Mouse (Mus musculus) hindbrain, embryonic 12.5 days (tissue): ENCODE data around the gene Zbtb7b. TPM values are rescaled to one million over a fixed set of nuclear protein-coding genes. Genes with fewer than 3 reads are reported as not detected.
A peak's percentile ranks its signal among the peaks of the same experiment; 100 is the strongest.

ENCODE experiments used
- ATAC-seq: fragments of 200-750 bp; cut with Nextera tagmentation; 2 replicates; pipeline ENCODE4 v1.8.0; 2017; ENCODE audit warnings: moderate TSS enrichment; ENCODE audit not compliant: low FRiP score
- H3K27ac ChIP-seq: fragments of 300-500 bp; sonication (generic); 2 replicates; pipeline ENCODE4 v1.5.1; 2016; ENCODE audit warnings: mild to moderate bottlenecking
- H3K27me3 ChIP-seq: fragments of 300-500 bp; sonication (generic); 2 replicates; pipeline ENCODE4 v1.6.1; 2016; ENCODE audit warnings: mild to moderate bottlenecking
- H3K36me3 ChIP-seq: fragments of 300-500 bp; sonication (generic); 2 replicates; pipeline ENCODE4 v1.6.1; 2016; ENCODE audit warnings: mild to moderate bottlenecking
- H3K4me1 ChIP-seq: fragments of 300-500 bp; sonication (generic); 2 replicates; pipeline ENCODE4 v1.6.1; 2016
- H3K4me2 ChIP-seq: fragments of 300-500 bp; sonication (generic); replicated peaks from 2 replicates; pipeline ENCODE4 v1.6.1; 2016; ENCODE audit warnings: mild to moderate bottlenecking
- H3K4me3 ChIP-seq: fragments of 300-500 bp; sonication (generic); 2 replicates; pipeline ENCODE4 v1.5.1; 2016; ENCODE audit warnings: mild to moderate bottlenecking
- H3K9ac ChIP-seq: fragments of 300-500 bp; sonication (generic); 2 replicates; pipeline ENCODE4 v1.6.1; 2016; ENCODE audit warnings: mild to moderate bottlenecking, moderate library complexity
- H3K9me3 ChIP-seq: fragments of 300-500 bp; sonication (generic); replicated peaks from 2 replicates; pipeline ENCODE4 v1.6.1; 2016; ENCODE audit warnings: mild to moderate bottlenecking
- WGBS: fragments of 180-500 bp; shearing (Covaris S2); methylation state at CpG from one replicate; pipeline ENCODE4 v1.1.7; 2016; 5-methylcytosine and 5-hydroxymethylcytosine counted together
- polyA plus RNA-seq: library from polyadenylated mRNA; unstranded; fragments of >200 nt; fragmentation: Nextera tagmentation; extraction: Ambion mirVana; gene quantifications from 2 replicates; pipeline ENCODE4 v1.2.1, GENCODE M21; 2016

The Zbtb7b gene
- polyA plus RNA-seq, 1 experiment from 2014 or later: 0.80 TPM

DNA sequence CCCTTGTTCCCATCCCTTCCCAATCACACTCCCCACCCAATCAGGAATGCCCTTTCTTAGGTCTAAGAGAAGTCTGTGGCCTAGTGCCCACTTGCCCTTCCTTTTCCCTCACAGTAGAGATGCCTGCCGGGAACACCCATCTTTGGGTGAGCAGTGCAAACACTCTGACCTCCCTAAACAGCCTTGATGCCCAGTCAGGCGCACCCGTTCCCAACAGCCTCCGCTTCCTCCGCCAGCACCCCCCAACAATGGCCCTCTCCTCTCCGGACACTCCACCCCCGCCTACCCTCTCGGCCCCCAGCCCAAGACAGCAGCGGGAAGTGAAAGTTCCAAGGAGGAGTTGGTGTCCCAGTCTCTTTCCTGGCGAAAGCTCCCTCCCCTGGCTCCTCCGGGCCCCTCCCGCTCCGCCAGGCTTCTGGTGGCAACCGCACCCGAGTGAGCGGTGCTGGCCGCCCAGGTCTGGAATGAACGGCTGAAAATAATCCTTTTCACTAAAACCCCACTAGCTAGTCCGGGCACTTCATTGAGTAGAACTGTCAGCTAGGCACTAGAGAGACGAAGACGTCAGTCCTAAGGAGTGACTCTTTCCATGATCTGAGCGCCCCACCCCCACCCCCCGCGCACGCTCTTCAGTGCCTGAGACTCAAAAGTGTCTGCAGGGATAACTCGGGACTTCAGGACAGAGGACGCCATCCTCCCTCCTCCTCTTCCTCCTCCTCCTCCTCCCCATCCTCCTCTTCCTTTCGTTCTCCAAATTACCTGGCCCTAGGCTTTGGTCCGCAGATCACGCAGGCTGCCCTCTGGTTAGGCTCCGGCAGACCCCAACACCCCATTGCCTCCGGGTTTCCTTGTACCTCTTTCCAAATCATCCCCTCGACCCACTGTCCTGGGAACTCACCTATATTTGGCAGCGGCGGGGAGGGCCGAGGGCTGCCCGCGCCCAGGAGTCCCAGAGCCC, 45.4 kb downstream of the Zbtb7b start:
- Histone ChIP-seq H3K36me3 (0 out of 2 replicates have a peak, but pooled peaks cover 7% of the 10 kb centered on the region), H3K9me3 (no peaks in the 10 kb centered on the region), H3K27me3 (peaks cover 39% of the 10 kb centered on the region), H3K9ac (peak overlapping the region; percentile 64), H3K4me1 (peaks cover 15% of the 10 kb centered on the region), H3K4me2 (peak overlapping the region; percentile 94), H3K4me3 (peak overlapping the region; percentile 60), H3K27ac (peak overlapping the region; percentile 78)
- peak; percentile 29; the same call in 1 of the 2 replicates for ATAC-seq
- WGBS: under 1% methylated on average over 38 of the region's 38 CpGs

DNA sequence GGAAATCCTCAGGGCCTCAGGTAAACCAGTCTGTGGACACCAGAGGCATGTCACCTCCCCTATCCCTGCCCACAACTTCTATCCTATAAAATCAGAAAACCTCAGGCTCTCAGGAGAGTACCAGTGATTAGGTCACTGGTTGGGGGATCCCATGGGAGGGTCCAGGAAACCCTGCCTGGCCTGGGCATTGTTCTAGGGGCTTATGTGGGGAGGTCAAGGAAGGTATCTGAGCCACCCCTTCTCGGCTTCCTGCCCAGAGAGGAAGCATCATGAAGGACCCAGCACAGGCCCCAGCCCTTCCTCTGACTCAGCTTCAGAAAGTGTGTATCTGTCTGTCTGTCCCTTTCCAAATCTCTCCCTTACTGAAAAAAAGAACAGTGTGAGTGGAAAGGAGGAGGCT, 46.7 kb downstream of the Zbtb7b start:
- peaks cover 15% of the 10 kb centered on the region for H3K4me1 ChIP-seq
- no peak overlapping the region for H3K4me3 ChIP-seq
- H3K36me3 ChIP-seq: peaks cover 16% of the 10 kb centered on the region; the same call in 1 of the 2 replicates
- no peak overlapping the region for H3K4me2 ChIP-seq
- no peaks in the 10 kb centered on the region for H3K9me3 ChIP-seq
- no peak overlapping the region for H3K27ac ChIP-seq
- peaks cover 32% of the 10 kb centered on the region for H3K27me3 ChIP-seq
- H3K9ac ChIP-seq: no peak overlapping the region
- ATAC-seq: no peak
- 55% methylated on average over 1 of the region's 1 CpGs for WGBS

DNA sequence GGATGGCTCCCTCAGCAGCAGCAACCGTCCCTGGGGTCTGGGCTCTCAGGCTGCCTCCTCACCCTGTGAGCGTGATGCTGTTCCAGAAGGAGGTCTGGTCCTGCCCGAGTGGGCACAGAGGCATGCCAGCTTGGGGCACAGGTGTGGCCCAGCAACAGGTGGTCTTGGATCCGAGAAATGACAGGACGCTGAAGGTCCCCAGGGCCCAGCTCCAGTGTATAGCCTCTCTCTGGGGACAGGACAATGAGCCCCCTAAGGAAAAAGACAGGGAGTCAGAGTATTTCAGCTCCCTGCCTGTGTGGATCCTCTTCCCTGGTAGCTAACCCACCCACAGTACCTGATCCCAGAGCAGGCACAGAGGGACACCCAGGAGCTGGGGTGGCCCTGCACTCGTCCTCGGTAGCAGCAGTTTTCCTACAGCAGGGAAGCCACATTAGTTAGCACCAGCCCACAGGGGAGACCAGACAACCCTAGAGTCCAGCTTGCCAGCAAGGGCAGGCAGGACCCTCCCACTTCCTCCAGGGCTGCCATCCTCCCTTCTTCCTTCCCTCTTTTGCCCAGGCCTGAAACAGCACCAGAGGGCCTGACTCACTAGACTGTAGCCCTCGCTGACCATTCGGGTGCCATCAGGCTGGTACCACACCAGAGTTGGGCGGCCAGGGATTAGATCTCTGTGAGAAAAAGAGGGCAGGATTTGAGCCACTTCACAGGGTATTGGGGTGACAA, 47.6 kb downstream of the Zbtb7b start:
- no peak for ATAC-seq
- H3K27me3 ChIP-seq: peaks cover 23% of the 10 kb centered on the region
- 84% methylated on average over 10 of the region's 10 CpGs for WGBS

DNA sequence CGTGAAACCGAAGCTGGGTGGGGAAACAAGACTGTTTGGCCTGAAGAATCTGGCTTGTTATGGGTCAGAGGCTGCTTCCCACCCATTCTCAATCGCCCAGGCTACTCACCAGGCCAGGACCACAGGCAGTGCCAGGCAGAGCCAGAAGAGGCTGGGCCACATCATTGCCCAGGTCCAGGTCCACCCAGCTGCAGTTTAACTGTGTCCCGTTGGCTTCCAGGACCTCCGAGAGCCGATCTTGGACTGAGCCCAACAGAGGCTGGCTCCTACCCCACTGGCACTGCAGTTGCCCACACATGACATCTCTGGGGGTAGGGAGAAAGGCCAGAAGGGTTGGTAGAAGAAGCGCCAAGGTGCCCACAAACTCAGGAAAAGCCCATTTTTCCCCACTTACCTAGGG, 51.3 kb downstream of the Zbtb7b start:
- no peak overlapping the region for H3K27ac ChIP-seq
- ATAC-seq: no peak
- H3K4me1 ChIP-seq: peaks cover 17% of the 10 kb centered on the region
- peaks cover 16% of the 10 kb centered on the region; the same call in 1 of the 2 replicates for H3K36me3 ChIP-seq
- no peak overlapping the region for H3K4me3 ChIP-seq
- H3K4me2 ChIP-seq: no peak overlapping the region
- H3K9ac ChIP-seq: no peak overlapping the region
- 90% methylated on average over 7 of the region's 7 CpGs for WGBS
- H3K27me3 ChIP-seq: peaks cover 10% of the 10 kb centered on the region
- no peaks in the 10 kb centered on the region for H3K9me3 ChIP-seq

More for the DNA sequence above, 47.6 kb downstream of the Zbtb7b start:
- Histone ChIP-seq H3K36me3 (peaks cover 16% of the 10 kb centered on the region; the same call in 1 of the 2 replicates), H3K4me2 (no peak overlapping the region), H3K4me1 (peaks cover 15% of the 10 kb centered on the region), H3K9ac (no peak overlapping the region), H3K4me3 (no peak overlapping the region), H3K27ac (no peak overlapping the region), H3K9me3 (no peaks in the 10 kb centered on the region)

DNA sequence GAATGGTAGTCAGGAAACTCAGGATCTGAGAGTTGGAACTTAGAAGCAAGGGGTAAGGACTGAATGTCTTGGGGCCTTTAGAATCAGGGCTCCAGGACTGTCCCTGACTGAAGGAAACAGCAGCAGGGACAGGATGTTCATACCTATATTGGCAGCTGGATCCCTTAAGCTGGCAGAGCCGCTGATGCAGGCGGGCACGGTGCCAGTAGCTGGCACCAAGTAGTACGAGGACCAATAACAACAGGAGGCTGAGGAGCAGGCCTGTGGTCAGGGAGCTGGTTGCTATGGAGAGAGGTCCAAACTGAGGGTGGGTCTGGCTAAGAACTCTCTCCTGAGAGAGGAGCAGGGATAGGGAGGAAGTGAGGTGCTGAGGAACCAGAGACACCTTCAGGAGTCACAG, 52.8 kb downstream of the Zbtb7b start:
- 89% methylated on average over 4 of the region's 4 CpGs for WGBS
- Histone ChIP-seq H3K4me2 (no peak overlapping the region), H3K9me3 (no peaks in the 10 kb centered on the region), H3K36me3 (peaks cover 16% of the 10 kb centered on the region; the same call in 1 of the 2 replicates), H3K4me3 (no peak overlapping the region), H3K27me3 (no peaks in the 10 kb centered on the region), H3K9ac (no peak overlapping the region), H3K4me1 (peaks cover 24% of the 10 kb centered on the region), H3K27ac (no peak overlapping the region)
- no peak for ATAC-seq

DNA sequence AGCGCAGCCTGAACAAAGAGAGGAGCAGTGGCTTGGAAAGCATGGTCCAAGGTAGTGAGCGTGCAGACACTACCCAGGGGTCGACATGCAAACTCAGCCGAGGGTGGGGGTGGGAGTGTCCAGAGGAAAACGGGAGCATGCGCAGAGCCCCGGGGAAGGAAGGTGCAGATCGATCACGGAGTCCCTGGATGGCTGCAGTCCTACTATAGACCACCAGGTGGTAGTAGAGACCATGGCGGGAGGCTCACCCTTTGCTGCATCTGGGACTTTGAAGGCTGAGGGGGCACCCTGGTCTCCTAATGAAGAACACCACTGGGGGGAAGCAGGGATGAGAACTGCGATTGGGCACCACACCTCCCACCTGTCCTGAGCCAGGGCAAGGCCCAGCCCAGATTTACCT, 54.1 kb downstream of the Zbtb7b start:
- no peaks in the 10 kb centered on the region for H3K9me3 ChIP-seq
- peak overlapping the region; percentile 69 for H3K4me2 ChIP-seq
- no peak overlapping the region for H3K27ac ChIP-seq
- no peaks in the 10 kb centered on the region for H3K27me3 ChIP-seq
- H3K36me3 ChIP-seq: peaks cover 9% of the 10 kb centered on the region; the same call in 1 of the 2 replicates
- peak overlapping the region; percentile 52 for H3K9ac ChIP-seq
- peak overlapping the region; percentile 26 for H3K4me3 ChIP-seq
- WGBS: 3% methylated on average over 11 of the region's 11 CpGs
- peak; percentile 18; the same call in 1 of the 2 replicates for ATAC-seq
- H3K4me1 ChIP-seq: peaks cover 36% of the 10 kb centered on the region

DNA sequence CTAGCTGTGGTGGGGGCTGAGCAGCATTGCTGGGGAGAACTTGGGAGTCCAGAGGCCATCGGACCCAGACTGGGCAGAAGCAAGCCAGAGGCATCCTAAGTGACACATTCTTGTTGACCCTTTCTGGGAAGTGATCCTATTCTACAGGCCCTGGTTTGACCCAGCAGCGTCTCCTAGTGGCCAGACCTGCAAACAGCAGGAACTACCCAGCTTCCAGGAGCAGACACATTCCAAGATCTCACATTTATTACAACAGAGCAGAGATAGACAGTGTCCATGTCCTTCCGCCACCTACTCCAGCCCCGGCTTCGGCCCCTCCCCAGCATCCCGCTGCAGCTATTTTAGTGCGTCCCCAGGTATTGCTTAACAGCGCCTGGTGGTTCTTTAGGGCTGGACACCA, 55.2 kb downstream of the Zbtb7b start:
- Histone ChIP-seq H3K4me1 (peaks cover 36% of the 10 kb centered on the region), H3K36me3 (peaks cover 16% of the 10 kb centered on the region), H3K9me3 (no peaks in the 10 kb centered on the region), H3K27ac (no peak overlapping the region), H3K4me2 (peak overlapping the region; percentile 69), H3K9ac (no peak overlapping the region), H3K4me3 (0 out of 2 replicates have a peak overlapping the region, but pooled peaks have one; percentile 26), H3K27me3 (no peaks in the 10 kb centered on the region)
- WGBS: 28% methylated on average over 8 of the region's 8 CpGs
- ATAC-seq: no peak

DNA sequence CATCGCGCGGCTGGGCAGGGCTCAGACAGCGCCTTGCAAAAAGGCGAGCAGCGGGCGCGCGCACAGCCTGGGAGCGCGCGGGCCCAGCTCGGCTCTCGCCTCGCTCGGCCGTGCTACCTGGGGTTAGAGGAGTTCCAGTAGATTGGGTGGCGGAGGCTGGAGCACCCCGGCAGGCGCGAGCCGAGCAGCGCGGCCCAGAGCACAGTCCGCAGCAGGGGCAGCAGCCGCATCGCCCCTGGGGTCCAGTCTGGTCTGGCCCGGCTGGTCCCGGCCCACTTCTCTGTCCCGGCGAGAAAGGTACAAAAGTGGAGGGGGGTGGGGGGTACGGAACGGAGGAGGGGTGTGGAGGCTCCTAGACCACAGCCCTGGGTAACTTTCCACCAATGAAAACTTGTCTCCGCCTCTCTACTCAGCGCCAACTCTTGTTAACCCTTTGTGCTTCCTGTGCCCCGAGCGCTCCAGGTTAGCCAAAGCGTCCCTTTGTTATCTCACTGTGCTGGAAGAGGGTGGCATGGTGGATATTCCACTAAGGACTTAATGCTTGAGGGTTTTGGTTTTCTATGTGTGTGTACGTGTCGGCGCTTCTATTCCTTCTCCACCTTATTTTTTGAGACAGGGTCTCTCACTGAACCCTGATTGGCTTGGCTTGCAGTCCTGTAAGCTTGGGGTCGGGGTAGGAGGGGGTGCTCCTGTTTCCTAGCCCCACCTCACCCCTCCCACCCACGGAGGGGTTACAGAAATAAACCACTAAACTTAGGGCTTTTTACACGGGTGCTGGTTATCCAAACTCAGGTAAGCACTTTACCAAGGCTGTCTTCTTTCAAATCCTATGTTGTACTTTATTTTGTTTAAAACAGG, 56.6 kb downstream of the Zbtb7b start, which contains the start of gene Efna4:
Efna4 (minus strand) TSS at position 308 of the 858 bp plus-strand sequence.
- H3K4me2 ChIP-seq: peak within 1 kb of the TSS; percentile 69
- H3K27me3 ChIP-seq: no peaks in the 10 kb centered on the region
- under 1% methylated on average over 39 of the region's 44 CpGs for WGBS
- peak; percentile 76 for ATAC-seq
- H3K9me3 ChIP-seq: no peaks in the 10 kb centered on the region
- peak within 1 kb of the TSS; percentile 92 for H3K27ac ChIP-seq
- H3K4me3 ChIP-seq: peak within 1 kb of the TSS; percentile 86
- H3K36me3 ChIP-seq: peaks cover 15% of the 10 kb centered on the region
- H3K9ac ChIP-seq: peak within 1 kb of the TSS; percentile 83
- peaks cover 42% of the 10 kb centered on the region for H3K4me1 ChIP-seq

DNA sequence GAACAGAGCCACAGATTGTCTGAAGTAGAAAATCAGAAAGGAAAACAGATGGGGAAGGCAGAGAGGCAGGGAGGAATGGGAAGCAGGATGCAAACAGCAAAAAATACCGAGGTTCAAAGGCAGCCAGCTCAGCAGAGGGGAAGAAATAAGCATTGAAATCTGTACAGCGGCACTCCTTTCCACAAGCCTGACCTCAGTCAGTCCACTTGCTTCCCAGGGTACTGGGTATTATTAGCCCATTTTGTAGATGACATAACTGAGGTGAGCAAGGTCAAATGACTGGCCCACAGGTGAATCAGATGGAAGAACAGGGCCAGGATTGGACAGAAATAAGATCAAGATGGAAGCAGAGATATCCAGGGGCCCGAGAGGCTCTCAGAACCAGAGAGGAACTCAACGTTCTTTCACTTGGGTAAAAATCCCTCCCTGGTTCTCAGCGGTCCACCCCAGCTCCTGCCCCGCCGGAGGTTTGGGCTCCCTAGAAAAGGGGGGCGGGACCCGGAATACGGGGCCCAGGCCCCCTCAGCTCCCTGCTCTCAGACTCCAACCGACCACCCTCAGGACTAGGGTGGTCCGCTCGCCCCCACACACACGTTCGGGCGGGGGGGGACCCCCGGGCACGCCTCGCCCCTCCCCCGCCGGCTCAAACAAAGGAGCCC, 57.4 kb downstream of the Zbtb7b start:
- Histone ChIP-seq H3K36me3 (peaks cover 15% of the 10 kb centered on the region), H3K9me3 (no peaks in the 10 kb centered on the region), H3K9ac (peak overlapping the region; percentile 83), H3K27me3 (no peaks in the 10 kb centered on the region), H3K27ac (peak overlapping the region; percentile 92), H3K4me3 (peak overlapping the region; percentile 86), H3K4me2 (peak overlapping the region; percentile 69), H3K4me1 (peaks cover 50% of the 10 kb centered on the region)
- no peak; the same call in 1 of the 2 replicates for ATAC-seq
- under 1% methylated on average over 21 of the region's 21 CpGs for WGBS

DNA sequence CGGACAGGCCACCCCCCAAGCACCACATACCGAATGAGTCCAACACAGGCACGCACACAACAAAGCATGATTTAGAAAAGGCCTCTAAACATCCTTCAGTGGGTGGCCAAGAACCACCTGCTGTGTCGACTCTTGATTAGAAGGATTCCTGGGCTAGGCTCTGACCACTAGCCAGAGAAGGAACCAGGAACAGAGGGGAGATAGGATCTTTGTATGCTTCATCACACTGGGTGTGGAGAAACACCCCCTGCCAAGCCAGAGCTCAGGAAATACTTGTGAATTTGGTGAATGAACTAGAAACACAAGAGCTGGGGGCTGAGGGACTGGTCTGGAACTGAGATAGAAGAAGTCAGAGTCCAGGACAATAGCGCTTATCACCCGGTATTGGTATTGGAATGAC, 58.0 kb downstream of the Zbtb7b start:
- no peak for ATAC-seq
- Histone ChIP-seq H3K27ac (peak overlapping the region; percentile 92; the same call in 1 of the 2 replicates), H3K4me2 (peak overlapping the region; percentile 69), H3K9me3 (no peaks in the 10 kb centered on the region), H3K27me3 (no peaks in the 10 kb centered on the region), H3K36me3 (peaks cover 15% of the 10 kb centered on the region), H3K4me1 (peaks cover 57% of the 10 kb centered on the region), H3K9ac (peak overlapping the region; percentile 83), H3K4me3 (peak overlapping the region; percentile 86)
- 5% methylated on average over 6 of the region's 6 CpGs for WGBS

DNA sequence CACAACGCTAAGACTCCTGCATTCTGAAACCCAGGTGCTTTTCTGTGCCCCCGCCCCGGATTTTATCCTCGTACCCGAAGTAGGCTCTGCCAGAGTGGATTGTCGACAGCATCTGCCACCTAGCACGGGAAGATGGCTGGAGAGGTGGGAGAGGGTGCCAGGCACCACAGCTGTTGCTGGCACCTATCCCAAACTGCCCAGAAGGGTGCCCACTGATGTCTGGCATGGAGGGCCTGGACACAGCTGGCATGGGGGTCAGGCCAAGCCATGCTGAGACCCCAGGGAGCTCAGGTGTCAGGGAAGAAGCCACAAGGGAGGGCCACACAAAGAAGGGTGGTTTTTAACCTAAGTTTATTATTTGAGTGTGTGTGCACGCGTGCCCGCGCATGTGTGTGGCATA, 61.5 kb downstream of the Zbtb7b start:
- WGBS: 73% methylated on average over 11 of the region's 11 CpGs
- Histone ChIP-seq H3K9ac (0 out of 2 replicates have a peak overlapping the region, but pooled peaks have one; percentile 23), H3K27me3 (peaks cover 14% of the 10 kb centered on the region), H3K36me3 (peaks cover 15% of the 10 kb centered on the region), H3K9me3 (no peaks in the 10 kb centered on the region), H3K27ac (peak overlapping the region; percentile 52), H3K4me3 (no peak overlapping the region), H3K4me1 (peaks cover 62% of the 10 kb centered on the region), H3K4me2 (0 out of 2 replicates have a peak overlapping the region, but pooled peaks have one; percentile 6)
- ATAC-seq: no peak
